Mouse (Mus musculus): ENCODE results near the gene Kif5c. TPM values are rescaled to one million over a fixed set of nuclear protein-coding genes. Genes with fewer than 3 reads are reported as not detected.

The Kif5c gene
- total and polyA plus RNA-seq, 2 experiments from 2014 or later, result 170 to 328 TPM

DNA sequence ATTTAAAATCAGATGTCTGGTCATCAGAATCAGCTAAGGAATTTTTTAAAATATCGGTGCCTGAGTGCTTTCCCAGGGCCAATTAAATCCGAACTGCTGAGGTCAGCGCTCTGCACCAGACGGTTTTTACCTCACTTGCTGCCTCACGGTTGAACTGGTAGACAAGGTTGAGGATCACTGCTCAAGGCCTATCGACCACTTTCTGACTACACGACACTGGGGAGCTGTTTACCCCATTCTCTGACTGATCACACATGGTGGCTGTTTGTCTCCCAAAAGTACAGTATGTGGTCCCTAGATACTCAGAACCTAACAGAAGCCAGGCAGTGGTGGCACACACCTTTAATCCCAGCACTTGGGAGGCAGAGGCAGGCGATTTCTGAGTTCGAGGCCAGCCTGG is 46.4 kb upstream of the Kif5c start:
- no peak for TF ChIP-seq CTCF (IDR thresholded peaks at IDR 0.05)
- DNase-seq (ENCODE audit: low spot score), result no peak
- 69% methylated on average over 9 of the region's 9 CpGs for WGBS
- H3K4me3 ChIP-seq (ENCODE audit: low read depth, low read length), result no peak overlapping the region
- H3K4me2 ChIP-seq (ENCODE audit: low read depth, low read length, poor library complexity, severe bottlenecking), result peak overlapping the region; percentile 40
- H3K4me1 ChIP-seq (ENCODE audit: insufficient read depth, low read length), result 0 out of 2 replicates have a peak, but pooled peaks cover 2% of the 10 kb centered on the region
- H3K36me3 ChIP-seq (ENCODE audit: insufficient read depth, low read length), result no peaks in the 10 kb centered on the region
- ATAC-seq (ENCODE audit: low FRiP score), result no peak
- H3K9ac ChIP-seq (replicated peaks; ENCODE audit: low read length, poor library complexity, severe bottlenecking), result no peak overlapping the region
- peak overlapping the region; percentile 27; the same call in 1 of the 2 replicates for H3K27ac ChIP-seq (ENCODE audit: low read depth, low read length)
- H3K9me3 ChIP-seq (ENCODE audit: low read length), result no peaks in the 10 kb centered on the region
- no peaks in the 10 kb centered on the region for H3K27me3 ChIP-seq (ENCODE audit: insufficient read depth, low read length)

DNA sequence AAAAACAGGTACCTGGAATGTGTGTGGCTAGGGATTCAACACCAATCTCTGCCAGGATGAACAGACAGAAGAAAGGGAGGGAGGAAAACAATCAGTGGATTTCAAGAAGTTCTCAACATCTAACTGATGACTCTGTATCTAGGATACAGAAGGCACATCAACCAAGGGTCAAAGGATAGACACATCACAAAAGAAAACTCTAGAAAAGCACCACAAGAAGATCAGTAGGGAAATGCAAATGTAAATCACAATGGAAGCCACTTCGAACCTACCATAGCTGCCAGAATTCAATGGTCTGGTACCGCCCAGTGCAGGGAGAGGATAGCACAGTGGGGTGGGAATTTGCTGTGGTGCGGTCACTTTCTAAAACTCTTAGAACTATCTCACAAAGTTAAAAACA is 45.8 kb upstream of the Kif5c start:
- Histone ChIP-seq H3K4me1 (ENCODE audit: insufficient read depth, low read length) (0 out of 2 replicates have a peak, but pooled peaks cover 2% of the 10 kb centered on the region), H3K27me3 (ENCODE audit: insufficient read depth, low read length) (no peaks in the 10 kb centered on the region), H3K4me2 (ENCODE audit: low read depth, low read length, poor library complexity, severe bottlenecking) (no peak overlapping the region), H3K4me3 (ENCODE audit: low read depth, low read length) (no peak overlapping the region), H3K36me3 (ENCODE audit: insufficient read depth, low read length) (no peaks in the 10 kb centered on the region), H3K9ac (replicated peaks; ENCODE audit: low read length, poor library complexity, severe bottlenecking) (no peak overlapping the region), H3K9me3 (ENCODE audit: low read length) (no peaks in the 10 kb centered on the region), H3K27ac (ENCODE audit: low read depth, low read length) (no peak overlapping the region)
- DNase-seq (ENCODE audit: low spot score) (no peak), ATAC-seq (ENCODE audit: low FRiP score) (no peak)
- TF ChIP-seq CTCF (IDR thresholded peaks at IDR 0.05), result no peak
- 72% methylated on average over 3 of the region's 3 CpGs for WGBS

DNA sequence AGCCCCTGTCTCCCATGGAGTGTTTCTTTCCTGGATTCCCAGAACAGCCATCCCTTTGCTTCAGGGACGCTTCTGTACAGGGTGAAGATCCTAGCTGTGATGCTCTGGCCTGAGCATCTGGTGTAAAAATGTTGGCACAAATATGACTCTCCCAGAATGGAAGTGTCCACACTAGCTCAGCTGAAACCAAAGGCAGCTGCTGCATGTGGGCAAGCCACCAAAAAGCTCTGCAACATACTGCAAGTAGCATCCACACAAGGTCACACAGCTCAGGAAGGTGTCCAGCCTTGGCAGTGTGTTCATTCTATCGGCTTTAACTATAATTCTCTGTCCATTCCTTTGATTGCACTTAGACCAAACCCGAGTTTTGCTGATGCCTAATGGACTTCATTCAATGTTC is 38.5 kb upstream of the Kif5c start:
- DNase-seq (ENCODE audit: low spot score) (peak; percentile 40), ATAC-seq (ENCODE audit: low FRiP score) (no peak)
- H3K36me3 ChIP-seq (ENCODE audit: insufficient read depth, low read length), result no peaks in the 10 kb centered on the region
- WGBS, result 94% methylated on average over 3 of the region's 3 CpGs
- H3K27ac ChIP-seq (ENCODE audit: low read depth, low read length), result no peak overlapping the region
- no peak overlapping the region for H3K9ac ChIP-seq (replicated peaks; ENCODE audit: low read length, poor library complexity, severe bottlenecking)
- no peak overlapping the region for H3K4me2 ChIP-seq (ENCODE audit: low read depth, low read length, poor library complexity, severe bottlenecking)
- H3K4me1 ChIP-seq (ENCODE audit: insufficient read depth, low read length), result no peaks in the 10 kb centered on the region
- no peak overlapping the region for H3K4me3 ChIP-seq (ENCODE audit: low read depth, low read length)
- no peaks in the 10 kb centered on the region for H3K9me3 ChIP-seq (ENCODE audit: low read length)
- no peak for TF ChIP-seq CTCF (IDR thresholded peaks at IDR 0.05)
- H3K27me3 ChIP-seq (ENCODE audit: insufficient read depth, low read length), result no peaks in the 10 kb centered on the region

DNA sequence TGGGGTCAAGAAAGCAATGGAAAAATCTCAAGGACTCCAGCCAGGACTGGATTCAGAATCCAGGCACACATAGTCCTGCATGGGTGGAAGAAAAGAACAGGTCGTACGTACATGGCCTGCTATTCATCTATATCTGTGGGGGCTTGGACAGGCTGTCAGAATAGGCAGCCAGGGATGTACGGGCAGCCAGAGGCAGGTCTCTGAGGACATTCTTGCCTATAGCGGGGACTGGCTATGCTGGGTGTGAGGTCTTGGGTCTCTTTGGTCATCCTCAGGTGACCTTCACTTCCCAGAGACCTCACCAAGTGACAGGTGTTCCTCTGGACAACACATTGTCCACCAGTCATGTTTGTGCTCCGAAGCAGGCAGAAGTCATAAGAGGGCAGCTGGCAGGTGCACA is 36.6 kb upstream of the Kif5c start:
- H3K4me1 ChIP-seq (ENCODE audit: insufficient read depth, low read length), result no peaks in the 10 kb centered on the region
- H3K27ac ChIP-seq (ENCODE audit: low read depth, low read length), result no peak overlapping the region
- no peak for TF ChIP-seq CTCF (IDR thresholded peaks at IDR 0.05)
- no peaks in the 10 kb centered on the region for H3K36me3 ChIP-seq (ENCODE audit: insufficient read depth, low read length)
- no peak overlapping the region for H3K9ac ChIP-seq (replicated peaks; ENCODE audit: low read length, poor library complexity, severe bottlenecking)
- no peak overlapping the region for H3K4me2 ChIP-seq (ENCODE audit: low read depth, low read length, poor library complexity, severe bottlenecking)
- no peak for DNase-seq (ENCODE audit: low spot score)
- WGBS, result 92% methylated on average over 5 of the region's 5 CpGs
- no peaks in the 10 kb centered on the region for H3K9me3 ChIP-seq (ENCODE audit: low read length)
- no peaks in the 10 kb centered on the region for H3K27me3 ChIP-seq (ENCODE audit: insufficient read depth, low read length)
- H3K4me3 ChIP-seq (ENCODE audit: low read depth, low read length), result no peak overlapping the region
- no peak for ATAC-seq (ENCODE audit: low FRiP score)

DNA sequence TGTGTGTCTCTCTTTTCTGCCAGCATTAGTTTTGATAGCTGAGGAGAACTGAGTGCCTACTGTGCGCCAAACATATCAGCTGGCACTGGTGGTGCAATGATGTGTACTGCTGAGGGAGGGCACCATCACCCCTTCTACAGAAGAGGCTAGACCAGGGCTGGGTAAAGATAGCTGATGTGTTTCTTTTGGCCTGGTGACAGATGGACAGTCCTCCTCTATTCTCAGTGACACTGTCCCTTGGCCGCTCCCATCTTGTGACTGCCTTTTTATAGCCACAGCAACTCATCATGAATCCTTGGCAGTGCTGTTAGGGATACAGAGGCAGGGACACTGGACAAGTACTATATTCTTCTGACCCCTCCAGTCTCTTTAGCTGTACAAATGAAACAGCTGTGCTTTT is 35.8 kb upstream of the Kif5c start:
- Histone ChIP-seq H3K4me2 (ENCODE audit: low read depth, low read length, poor library complexity, severe bottlenecking) (no peak overlapping the region), H3K4me1 (ENCODE audit: insufficient read depth, low read length) (no peaks in the 10 kb centered on the region), H3K9ac (replicated peaks; ENCODE audit: low read length, poor library complexity, severe bottlenecking) (no peak overlapping the region), H3K9me3 (ENCODE audit: low read length) (no peaks in the 10 kb centered on the region), H3K27ac (ENCODE audit: low read depth, low read length) (no peak overlapping the region), H3K4me3 (ENCODE audit: low read depth, low read length) (no peak overlapping the region), H3K27me3 (ENCODE audit: insufficient read depth, low read length) (no peaks in the 10 kb centered on the region), H3K36me3 (ENCODE audit: insufficient read depth, low read length) (no peaks in the 10 kb centered on the region)
- 95% methylated on average over 2 of the region's 2 CpGs for WGBS
- TF ChIP-seq CTCF (IDR thresholded peaks at IDR 0.05), result no peak
- ATAC-seq (ENCODE audit: low FRiP score), result no peak
- DNase-seq (ENCODE audit: low spot score), result no peak

DNA sequence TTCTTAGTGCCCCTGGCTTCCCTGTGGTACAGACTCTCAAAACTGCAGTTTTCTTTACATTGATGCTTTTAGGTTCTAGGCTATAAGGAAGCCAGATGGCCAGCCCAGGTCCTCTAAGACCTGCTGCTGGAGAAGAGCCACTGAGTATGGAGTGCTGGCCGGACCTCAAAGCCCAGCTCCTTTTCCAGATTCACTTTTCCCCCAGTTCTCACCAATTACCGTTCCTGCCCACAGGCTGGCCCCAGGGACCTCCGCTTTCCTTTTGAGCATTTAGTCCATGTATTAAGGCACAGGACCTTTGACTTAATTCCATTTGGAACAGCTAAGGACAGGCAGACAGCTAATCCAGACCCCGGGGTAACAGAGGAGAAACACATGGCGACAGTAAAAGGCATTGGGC is 28.6 kb upstream of the Kif5c start:
- H3K36me3 ChIP-seq (ENCODE audit: insufficient read depth, low read length), result no peaks in the 10 kb centered on the region
- ATAC-seq (ENCODE audit: low FRiP score) (no peak), DNase-seq (ENCODE audit: low spot score) (no peak)
- H3K27ac ChIP-seq (ENCODE audit: low read depth, low read length), result no peak overlapping the region
- no peaks in the 10 kb centered on the region for H3K4me1 ChIP-seq (ENCODE audit: insufficient read depth, low read length)
- no peak overlapping the region for H3K9ac ChIP-seq (replicated peaks; ENCODE audit: low read length, poor library complexity, severe bottlenecking)
- no peak overlapping the region for H3K4me2 ChIP-seq (ENCODE audit: low read depth, low read length, poor library complexity, severe bottlenecking)
- H3K27me3 ChIP-seq (ENCODE audit: insufficient read depth, low read length), result no peaks in the 10 kb centered on the region
- 68% methylated on average over 5 of the region's 5 CpGs for WGBS
- no peak overlapping the region for H3K4me3 ChIP-seq (ENCODE audit: low read depth, low read length)
- no peaks in the 10 kb centered on the region for H3K9me3 ChIP-seq (ENCODE audit: low read length)
- TF ChIP-seq CTCF (IDR thresholded peaks at IDR 0.05), result no peak

All from midbrain, postnatal 0 days (tissue).